Mouse (Mus musculus) gastrocnemius, postnatal 25 days (tissue): ENCODE data around the gene Scd2. TPM values are rescaled to one million over a fixed set of nuclear protein-coding genes. Genes with fewer than 3 reads are reported as not detected.
A peak's percentile ranks its signal among the peaks of the same experiment; 100 is the strongest.
"Not testable (repeated sequence)": the region's sequence is repeated elsewhere in the genome, so short reads cannot be mapped to it uniquely, and the experiment has no call there.

Experiments used
- DNase-seq: peaks from one replicate; pipeline ENCODE4 v3.0.0; 2022
- total RNA-seq, 2 experiments: library from RNA; stranded (reverse); gene quantifications; 1 replicate in 1 of 2; 2 replicates in 1 of 2; pipeline ENCODE4 v1.2.3; 2021

Scd2 gene
- total RNA-seq, 2 experiments from 2014 or later: 11.8 to 12.5 TPM

GRCm38 (mm10) chr19:44267499-44268002, 25.9 kb upstream of the Scd2 start:
- no peak for DNase-seq

GRCm38 (mm10) chr19:44273711-44274110, 19.8 kb upstream of the Scd2 start:
- no peak for DNase-seq

- DNase-seq: no peak
Observed at GRCm38 (mm10) chr19:44274452-44274851, 19.0 kb upstream of the Scd2 start.

- no peak for DNase-seq
Observed at GRCm38 (mm10) chr19:44275418-44275817, 18.1 kb upstream of the Scd2 start.

GRCm38 (mm10) chr19:44276861-44277260, 16.6 kb upstream of the Scd2 start:
- no peak for DNase-seq

- DNase-seq: no peak
Observed at GRCm38 (mm10) chr19:44277931-44278330, 15.5 kb upstream of the Scd2 start.

GRCm38 (mm10) chr19:44280755-44281154, 12.7 kb upstream of the Scd2 start:
- DNase-seq: no peak

- DNase-seq: not testable (repeated sequence)
Observed at GRCm38 (mm10) chr19:44281825-44282447, 11.5 kb upstream of the Scd2 start.

- no peak for DNase-seq
Observed at GRCm38 (mm10) chr19:44282534-44283156, 10.8 kb upstream of the Scd2 start.

GRCm38 (mm10) chr19:44283157-44284024, 10.1 kb upstream of the Scd2 start:
- no peak for DNase-seq

GRCm38 (mm10) chr19:44284025-44284695, 9.3 kb upstream of the Scd2 start:
- DNase-seq: peak; percentile 91

- no peak for DNase-seq
Observed at GRCm38 (mm10) chr19:44284723-44285122, 8.8 kb upstream of the Scd2 start.

GRCm38 (mm10) chr19:44285554-44285953, 7.9 kb upstream of the Scd2 start:
- no peak for DNase-seq

GRCm38 (mm10) chr19:44286109-44286508, 7.4 kb upstream of the Scd2 start:
- no peak for DNase-seq

- DNase-seq: no peak
Observed at GRCm38 (mm10) chr19:44287415-44288110, 5.9 kb upstream of the Scd2 start.

- no peak for DNase-seq
Observed at GRCm38 (mm10) chr19:44292083-44292482, 1.4 kb upstream of the Scd2 start.

- no peak for DNase-seq
Observed at GRCm38 (mm10) chr19:44292483-44292882, 991 bp upstream of the Scd2 start.

GRCm38 (mm10) chr19:44293769-44294551, 486 bp downstream of the Scd2 start:
- DNase-seq: peak; percentile 90

- DNase-seq: peak; percentile 71
Observed at GRCm38 (mm10) chr19:44294588-44295041, 1.1 kb downstream of the Scd2 start.

GRCm38 (mm10) chr19:44295251-44295650, 1.8 kb downstream of the Scd2 start:
- no peak for DNase-seq

- peak; percentile 77 for DNase-seq
Observed at GRCm38 (mm10) chr19:44295741-44296140, 2.3 kb downstream of the Scd2 start.
